Mouse (Mus musculus) stomach, embryonic 16.5 days (tissue): ENCODE measurements around the gene Prrg3. TPM values are rescaled to one million over a fixed set of nuclear protein-coding genes. Genes with fewer than 3 reads are reported as not detected.

ENCODE experiments used
- polyA plus RNA-seq: library from polyadenylated mRNA; unstranded; fragments of >200 nt; fragmentation: Nextera tagmentation; extraction: Ambion mirVana; gene quantifications from 2 replicates; pipeline ENCODE4 v1.2.1, GENCODE M21; 2015

The Prrg3 gene
- polyA plus RNA-seq, 1 experiment from 2014 or later = 10.5 TPM

Other genes starting within 250 kb of the Prrg3 start
- 43.8 and 51.5 TPM in 2 replicates for gene Vma21, start 146.7 kb upstream of the Prrg3 start, polyA plus RNA-seq
- gene Gm1141, start 41.6 kb upstream of the Prrg3 start, polyA plus RNA-seq = 0.10 TPM in 1 of 2 replicates, not detected in the other
- gene Fate1, start 10.4 kb downstream of the Prrg3 start, polyA plus RNA-seq = not detected in 2 replicates
- 0.11 and 0.14 TPM in 2 replicates for gene Cnga2, start 29.2 kb downstream of the Prrg3 start, polyA plus RNA-seq